Mouse (Mus musculus) lung, embryonic 15.5 days (tissue): ENCODE results near the gene Vmn1r194. TPM values are rescaled to one million over a fixed set of nuclear protein-coding genes. Genes with fewer than 3 reads are reported as not detected.
A peak's percentile ranks its signal among the peaks of the same experiment; 100 is the strongest.
"Not testable (repeated sequence)": the region's sequence is repeated elsewhere in the genome, so short reads cannot be mapped to it uniquely, and the experiment has no call there.

Source experiments
- ATAC-seq: fragments of 200-750 bp; cut with Nextera tagmentation; 2 replicates; pipeline ENCODE4 v1.8.0; 2017; ENCODE audit warnings: moderate number of reproducible peaks, borderline replicate concordance; ENCODE audit not compliant: low FRiP score, low TSS enrichment; ENCODE audit errors: extremely low read depth
- H3K27ac ChIP-seq: fragments of 300-500 bp; sonication (generic); 2 replicates; pipeline ENCODE4 v1.5.1; 2015; ENCODE audit warnings: moderate library complexity, mild to moderate bottlenecking, inconsistent platforms
- H3K27me3 ChIP-seq: fragments of 300-500 bp; sonication (generic); 2 replicates; pipeline ENCODE4 v1.6.1; 2015; ENCODE audit warnings: inconsistent platforms
- H3K36me3 ChIP-seq: fragments of 300-500 bp; sonication (generic); 2 replicates; pipeline ENCODE4 v1.6.1; 2015; ENCODE audit warnings: inconsistent platforms
- H3K4me1 ChIP-seq: fragments of 300-500 bp; sonication (generic); 2 replicates; pipeline ENCODE4 v1.6.1; 2015; ENCODE audit warnings: inconsistent platforms
- H3K4me2 ChIP-seq: fragments of 300-500 bp; sonication (generic); 2 replicates; pipeline ENCODE4 v1.6.1; 2015; ENCODE audit warnings: inconsistent platforms, mild to moderate bottlenecking, moderate library complexity
- H3K4me3 ChIP-seq: fragments of 300-500 bp; sonication (generic); 2 replicates; pipeline ENCODE4 v1.5.1; 2015; ENCODE audit warnings: mild to moderate bottlenecking, inconsistent platforms
- H3K9ac ChIP-seq: fragments of 300-500 bp; sonication (generic); 2 replicates; pipeline ENCODE4 v1.6.1; 2015; ENCODE audit warnings: inconsistent platforms
- H3K9me3 ChIP-seq: fragments of 300-500 bp; sonication (generic); 2 replicates; pipeline ENCODE4 v1.6.1; 2016; ENCODE audit warnings: inconsistent platforms
- WGBS: fragments of 180-500 bp; shearing (Covaris S2); methylation state at CpG from one replicate; pipeline ENCODE4 v1.1.7; 2015; 5-methylcytosine and 5-hydroxymethylcytosine counted together
- microRNA-seq: library from miRNA; unstranded; fragments of <30 nt; microRNA quantifications from one replicate; pipeline ENCODE4, GENCODE M21; 2016
- polyA plus RNA-seq: library from polyadenylated mRNA; unstranded; fragments of >200 nt; fragmentation: Nextera tagmentation; extraction: Ambion mirVana; gene quantifications from 2 replicates; pipeline ENCODE4 v1.2.1, GENCODE M21; 2015

The Vmn1r194 gene
- not detected in 2 replicates for polyA plus RNA-seq

DNA sequence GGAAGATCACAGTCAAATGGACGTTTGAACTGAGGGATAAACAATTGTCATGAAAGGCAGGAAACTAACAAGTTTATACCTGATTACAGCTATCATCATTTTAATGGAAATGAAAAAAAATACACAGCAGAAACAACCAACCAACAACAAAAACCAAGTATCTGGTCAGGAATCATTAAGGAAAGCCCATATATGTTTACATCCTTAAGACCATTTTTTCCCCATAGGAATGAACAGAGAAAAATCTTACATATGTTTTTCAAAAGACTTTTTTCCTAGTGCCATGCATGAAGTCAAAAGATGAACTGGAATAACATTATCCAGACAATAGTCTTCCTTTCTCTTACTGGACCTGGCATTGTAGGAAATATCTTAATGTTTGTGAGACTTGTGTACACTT is at the start of gene Vmn1r194:
Gene Vmn1r194, plus strand, starts transcription at position 301 of the 400 bp plus-strand sequence.
- ATAC-seq: no peak
- Histone ChIP-seq H3K27ac (no peak within 1 kb of the TSS), H3K9ac (no peak within 1 kb of the TSS), H3K9me3 (no peaks in the 10 kb centered on the region), H3K4me3 (no peak within 1 kb of the TSS), H3K4me2 (no peak within 1 kb of the TSS), H3K36me3 (no peaks in the 10 kb centered on the region), H3K27me3 (no peaks in the 10 kb centered on the region), H3K4me1 (no peaks in the 10 kb centered on the region)
- 35% methylated on average over 1 of the region's 1 CpGs for WGBS

DNA sequence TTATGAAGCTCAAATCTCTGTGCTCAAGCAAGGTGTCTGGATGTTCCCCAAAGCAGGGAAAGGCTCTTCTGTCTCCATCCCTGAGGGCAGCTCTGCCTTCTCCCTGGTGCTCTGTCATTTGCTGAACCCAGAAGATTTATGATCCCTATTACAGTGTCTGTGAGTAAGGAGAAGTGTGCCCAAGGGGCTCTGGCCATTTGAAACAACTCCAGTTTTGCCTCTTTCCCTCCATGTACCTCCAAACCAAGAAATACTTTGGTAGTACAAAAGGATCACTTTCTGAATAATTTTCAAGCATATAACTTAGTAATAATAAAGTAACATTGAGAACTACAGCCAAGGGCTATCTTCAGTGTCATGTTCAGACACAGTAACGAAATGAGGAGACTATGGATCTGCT is 21.0 kb upstream of the Vmn1r194 start, which contains the start of gene Vmn1r193:
Gene Vmn1r193, minus strand, starts transcription at position 101 of the 400 bp plus-strand sequence.
- H3K4me1 ChIP-seq: not testable (repeated sequence)
- 71% methylated on average over 1 of the region's 1 CpGs for WGBS

DNA sequence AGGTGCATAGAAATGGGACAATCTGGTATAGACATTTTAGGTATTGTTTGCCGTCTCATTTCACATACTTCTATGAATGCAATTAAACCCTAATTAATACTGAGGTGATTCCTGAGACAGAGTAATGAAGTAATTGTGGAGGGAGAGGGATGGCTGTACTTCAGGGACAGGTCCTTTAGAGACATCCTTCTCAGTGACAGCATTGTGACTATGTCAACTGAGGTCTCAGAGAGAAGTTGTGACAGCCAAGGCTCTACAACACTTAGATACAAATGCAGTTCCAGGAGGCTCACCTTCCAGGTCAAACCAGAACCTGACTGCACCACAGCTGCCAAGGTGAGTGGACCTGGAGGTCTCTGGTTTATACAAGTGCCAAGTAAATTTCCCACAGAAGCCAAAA is 26.2 kb downstream of the Vmn1r194 start, which contains the start of gene Vmn1r195:
Gene Vmn1r195, plus strand, starts transcription at position 301 of the 400 bp plus-strand sequence.
- ATAC-seq, H3K27me3 ChIP-seq, H3K27ac ChIP-seq, H3K4me1 ChIP-seq, H3K36me3 ChIP-seq, H3K4me2 ChIP-seq, H3K9ac ChIP-seq, H3K4me3 ChIP-seq, H3K9me3 ChIP-seq: not testable (repeated sequence)
- 92% methylated on average over 1 of the region's 1 CpGs for WGBS

More for the DNA sequence above, 21.0 kb upstream of the Vmn1r194 start, which contains the start of gene Vmn1r193:
- H3K4me2 ChIP-seq, ATAC-seq, H3K36me3 ChIP-seq, H3K4me3 ChIP-seq, H3K27ac ChIP-seq, H3K27me3 ChIP-seq, H3K9me3 ChIP-seq, H3K9ac ChIP-seq: not testable (repeated sequence)

- Histone ChIP-seq H3K9me3 (no peaks in the 10 kb centered on the region), H3K27me3 (no peaks in the 10 kb centered on the region), H3K36me3 (no peaks in the 10 kb centered on the region), H3K4me3 (no peak overlapping the region), H3K27ac (no peak overlapping the region), H3K4me2 (no peak overlapping the region), H3K4me1 (no peaks in the 10 kb centered on the region), H3K9ac (no peak overlapping the region)
- WGBS: 29% methylated on average over 2 of the region's 2 CpGs
- ATAC-seq: no peak
Observed at GRCm38 (mm10) chr13:22271721-22272120, 27.7 kb downstream of the Vmn1r194 start.

- Histone ChIP-seq H3K4me3 (no peak overlapping the region), H3K9ac (no peak overlapping the region), H3K36me3 (no peaks in the 10 kb centered on the region), H3K27me3 (no peaks in the 10 kb centered on the region), H3K4me2 (no peak overlapping the region), H3K27ac (no peak overlapping the region), H3K9me3 (no peaks in the 10 kb centered on the region), H3K4me1 (no peaks in the 10 kb centered on the region)
- ATAC-seq: peak; percentile 42; the same call in 1 of the 2 replicates
- 32% methylated on average over 2 of the region's 2 CpGs for WGBS
Observed at GRCm38 (mm10) chr13:22284578-22284977, 40.6 kb downstream of the Vmn1r194 start.

- no peaks in the 10 kb centered on the region for H3K27me3 ChIP-seq
- no peak within 1 kb of the TSS for H3K4me3 ChIP-seq
- 59% methylated on average over 2 of the region's 2 CpGs for WGBS
- no peak within 1 kb of the TSS for H3K4me2 ChIP-seq
- ATAC-seq: no peak
- no peaks in the 10 kb centered on the region for H3K36me3 ChIP-seq
- no peak within 1 kb of the TSS for H3K9ac ChIP-seq
- H3K4me1 ChIP-seq: no peaks in the 10 kb centered on the region
- H3K9me3 ChIP-seq: no peaks in the 10 kb centered on the region
- H3K27ac ChIP-seq: no peak within 1 kb of the TSS
Observed at GRCm38 (mm10) chr13:22289620-22290019, 45.6 kb downstream of the Vmn1r194 start, which contains the start of gene Vmn1r196. Gene Vmn1r196 (plus strand): TSS chr13:22289920.

Small RNA genes lying within 50 kb of the gene (microRNA-seq; reads per million reads assigned to microRNA genes)
- gene Gm23282 (not detected), gene Gm25084 (not detected)

Other genes starting within 250 kb of the Vmn1r194 start
- 11.2 and 36.4 TPM in 2 replicates for gene Prss16, start 234.5 kb upstream of the Vmn1r194 start, polyA plus RNA-seq
- 8.1 and 8.2 TPM in 2 replicates for gene Hist1h2ah, start 208.6 kb upstream of the Vmn1r194 start, polyA plus RNA-seq
- gene Hist1h2bk, start 208.3 kb upstream of the Vmn1r194 start, polyA plus RNA-seq: 7.0 and 7.4 TPM in 2 replicates
- gene Hist1h4i, start 202.9 kb upstream of the Vmn1r194 start, polyA plus RNA-seq: 27.2 and 29.1 TPM in 2 replicates
- 52.7 and 55.6 TPM in 2 replicates for gene Hist1h2ag, start 201.3 kb upstream of the Vmn1r194 start, polyA plus RNA-seq
- 15.7 and 16.0 TPM in 2 replicates for gene Hist1h2bj, start 201.0 kb upstream of the Vmn1r194 start, polyA plus RNA-seq
- not detected in 2 replicates for gene Vmn1r188, start 159.8 kb upstream of the Vmn1r194 start, polyA plus RNA-seq
- not detected in 2 replicates for gene Vmn1r189, start 138.4 kb upstream of the Vmn1r194 start, polyA plus RNA-seq
- gene Vmn1r191, start 60.2 kb upstream of the Vmn1r194 start, polyA plus RNA-seq: not detected in 2 replicates
- gene Vmn1r192, start 53.1 kb upstream of the Vmn1r194 start, polyA plus RNA-seq: not detected in 2 replicates
- gene Vmn1r193, start 21.1 kb upstream of the Vmn1r194 start, polyA plus RNA-seq: not detected in 2 replicates
- not detected in 2 replicates for gene Vmn1r195, start 26.3 kb downstream of the Vmn1r194 start, polyA plus RNA-seq
- not detected in 2 replicates for gene Vmn1r196, start 45.7 kb downstream of the Vmn1r194 start, polyA plus RNA-seq
- gene Vmn1r197, start 80.4 kb downstream of the Vmn1r194 start, polyA plus RNA-seq: not detected in 2 replicates
- not detected in 2 replicates for gene Vmn1r198, start 106.1 kb downstream of the Vmn1r194 start, polyA plus RNA-seq
- gene Vmn1r199, start 135.6 kb downstream of the Vmn1r194 start, polyA plus RNA-seq: not detected in 2 replicates
- gene Vmn1r200, start 146.2 kb downstream of the Vmn1r194 start, polyA plus RNA-seq: not detected in 2 replicates
- not detected in 2 replicates for gene Vmn1r201, start 227.7 kb downstream of the Vmn1r194 start, polyA plus RNA-seq